Mouse (Mus musculus) embryonic fibroblast, embryonic 13.5 days (primary cell): ENCODE measurements at regions not wholly inside any gene's neighbourhood (a gene's known extent, or its start where the extent isn't known, plus 50 kb on each side); places are given as distances from the start of the nearest gene placed in this dataset.

Experiments used
- CTCF ChIP-seq: IDR thresholded peaks from 2 replicates; pipeline ENCODE4 v1.5.1; 2011; ENCODE audit warnings: mild to moderate bottlenecking, control low read depth, low read length, moderate library complexity, borderline replicate concordance; ENCODE audit not compliant: insufficient read depth
- POLR2A ChIP-seq: IDR thresholded peaks from 2 replicates; pipeline ENCODE4 v1.6.1; 2011; ENCODE audit warnings: low read depth, mild to moderate bottlenecking, control low read depth, low read length, moderate library complexity

DNA sequence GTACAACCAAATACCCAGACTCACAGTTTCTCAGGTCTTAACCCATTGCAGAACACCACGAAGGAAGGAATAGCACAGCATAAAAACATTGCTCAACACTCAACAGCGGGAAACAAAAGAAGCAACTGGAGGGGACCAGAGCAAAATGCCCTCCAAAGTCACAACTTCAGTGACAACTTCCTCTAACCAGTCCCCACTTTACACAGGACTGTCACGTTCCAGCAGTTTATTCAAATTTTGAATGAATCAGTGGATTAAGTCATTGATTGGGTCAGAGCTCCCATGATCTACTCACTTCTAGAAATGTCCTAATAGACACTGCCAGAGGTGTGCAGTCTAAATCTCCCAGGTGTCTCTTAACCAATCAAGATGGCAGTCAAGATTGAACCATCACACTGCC lies 53.3 kb upstream of the Actbl2 start:
- TF ChIP-seq CTCF (no peak), POLR2A (no peak)
